Mouse (Mus musculus) liver, adult 2 months (tissue): ENCODE results near the gene Rnf186. TPM values are rescaled to one million over a fixed set of nuclear protein-coding genes. Genes with fewer than 3 reads are reported as not detected.

ENCODE experiments used
- DNase-seq: peaks from one replicate; pipeline ENCODE4 v3.0.0-alpha.2; 2011; ENCODE audit warnings: low read depth, low spot score; ENCODE audit errors: extremely low read depth
- H3K27ac ChIP-seq: fragments of 200-500 bp; replicated peaks from 2 replicates; pipeline ENCODE4 v1.5.1; 2012; ENCODE audit warnings: low read depth, mild to moderate bottlenecking, control low read depth, inconsistent platforms, low read length; ENCODE audit not compliant: insufficient read depth
- H3K27me3 ChIP-seq: fragments of 200-500 bp; 2 replicates; pipeline ENCODE4 v1.6.1; 2012; ENCODE audit warnings: mild to moderate bottlenecking, moderate library complexity, low read length, inconsistent platforms; ENCODE audit not compliant: control insufficient read depth, insufficient read depth
- H3K36me3 ChIP-seq: fragments of 200-500 bp; 2 replicates; pipeline ENCODE4 v1.6.1; 2012; ENCODE audit warnings: low read length, inconsistent platforms; ENCODE audit not compliant: control insufficient read depth, insufficient read depth
- H3K4me1 ChIP-seq: fragments of 200-500 bp; 2 replicates; pipeline ENCODE4 v1.6.1; 2011; ENCODE audit warnings: low read length; ENCODE audit not compliant: control insufficient read depth, insufficient read depth
- H3K4me3 ChIP-seq: fragments of 200-500 bp; 2 replicates; pipeline ENCODE4 v1.5.1; 2011; ENCODE audit warnings: low read depth, mild to moderate bottlenecking, control low read depth, low read length, moderate library complexity; ENCODE audit not compliant: insufficient read depth
- H3K79me2 ChIP-seq: fragments of 200-500 bp; 2 replicates; pipeline ENCODE4 v1.6.1; 2012; ENCODE audit warnings: inconsistent platforms, mild to moderate bottlenecking, low read length, moderate library complexity; ENCODE audit not compliant: control insufficient read depth, insufficient read depth
- H3K9ac ChIP-seq: fragments of 200-500 bp; 2 replicates; pipeline ENCODE4 v1.6.1; 2012; ENCODE audit warnings: low read depth, mild to moderate bottlenecking, control low read depth, inconsistent platforms, low read length
- CTCF ChIP-seq: fragments of 200-500 bp; IDR thresholded peaks from 2 replicates; pipeline ENCODE4 v1.5.1; 2011; ENCODE audit warnings: low read depth, low read length, control low read depth
- POLR2A ChIP-seq: fragments of 200-500 bp; IDR thresholded peaks from 2 replicates; pipeline ENCODE4 v1.6.1; 2011; ENCODE audit warnings: low read length, control low read depth; ENCODE audit not compliant: insufficient read depth; ENCODE audit errors: extremely low read depth
- WGBS: fragments of 180-500 bp; shearing (Covaris S2); methylation state at CpG from one replicate; pipeline ENCODE4 v1.1.7; 2018; 5-methylcytosine and 5-hydroxymethylcytosine counted together
- polyA plus RNA-seq: library from polyadenylated mRNA; depleted of rRNA; stranded (reverse); fragments of >200 nt; gene quantifications from 2 replicates; pipeline ENCODE4 v1.2.3, GENCODE M21; 2012; rRNA removed
- total RNA-seq: library from RNA; depleted of rRNA; stranded (reverse); fragments of >200 nt; gene quantifications from 2 replicates; pipeline ENCODE4 v1.2.3, GENCODE M21; 2014; rRNA removed

Rnf186 gene
- total RNA-seq (5.5 and 13.4 TPM in 2 replicates), polyA plus RNA-seq (24.5 and 25.8 TPM in 2 replicates)

- Histone ChIP-seq H3K27ac (peak within 1 kb of the TSS; percentile 62), H3K9ac (peak within 1 kb of the TSS; percentile 66), H3K36me3 (no peaks in the 10 kb centered on the region), H3K27me3 (no peaks in the 10 kb centered on the region), H3K4me3 (peak within 1 kb of the TSS; percentile 64), H3K79me2 (no peaks in the 10 kb centered on the region), H3K4me1 (peaks cover 29% of the 10 kb centered on the region)
- TF ChIP-seq CTCF (peak; percentile 53), POLR2A (peak; percentile 63; the same call in 1 of the 2 replicates)
- WGBS, result 23% methylated on average over 13 of the region's 13 CpGs
- DNase-seq, result peak; percentile 96
These were observed at the start of gene Rnf186 for GRCm38 (mm10) chr4:138966866-138967265. Gene Rnf186 (plus strand): TSS chr4:138967112.

- Histone ChIP-seq H3K79me2 (0 out of 2 replicates have a peak, but pooled peaks cover 3% of the 10 kb centered on the region), H3K27me3 (no peaks in the 10 kb centered on the region), H3K27ac (no peak overlapping the region), H3K4me3 (no peak overlapping the region), H3K36me3 (no peaks in the 10 kb centered on the region), H3K4me1 (peaks cover 9% of the 10 kb centered on the region), H3K9ac (no peak overlapping the region)
- TF ChIP-seq CTCF (no peak; the same call in 1 of the 2 replicates), POLR2A (no peak)
- 87% methylated on average over 9 of the region's 9 CpGs for WGBS
- no peak for DNase-seq
These were observed 49.6 kb upstream of the Rnf186 start for GRCm38 (mm10) chr4:138917282-138917681.

GRCm38 (mm10) chr4:138921254-138922130, 45.4 kb upstream of the Rnf186 start:
- DNase-seq, result no peak
- H3K36me3 ChIP-seq, result no peaks in the 10 kb centered on the region
- no peaks in the 10 kb centered on the region for H3K27me3 ChIP-seq
- H3K4me3 ChIP-seq, result no peak overlapping the region
- WGBS, result 35% methylated on average over 20 of the region's 20 CpGs
- peaks cover 5% of the 10 kb centered on the region for H3K4me1 ChIP-seq
- H3K9ac ChIP-seq, result no peak overlapping the region
- H3K27ac ChIP-seq, result no peak overlapping the region
- H3K79me2 ChIP-seq, result no peaks in the 10 kb centered on the region
- TF ChIP-seq POLR2A (no peak), CTCF (no peak)

GRCm38 (mm10) chr4:138922131-138922459, 44.8 kb upstream of the Rnf186 start:
- no peak overlapping the region for H3K4me3 ChIP-seq
- 2% methylated on average over 11 of the region's 11 CpGs for WGBS
- no peaks in the 10 kb centered on the region for H3K36me3 ChIP-seq
- H3K27ac ChIP-seq, result no peak overlapping the region
- peak; percentile 76 for DNase-seq
- no peak overlapping the region for H3K9ac ChIP-seq
- no peaks in the 10 kb centered on the region for H3K27me3 ChIP-seq
- no peaks in the 10 kb centered on the region for H3K79me2 ChIP-seq
- H3K4me1 ChIP-seq, result peaks cover 5% of the 10 kb centered on the region
- TF ChIP-seq POLR2A, result no peak
- peak; percentile 100 for TF ChIP-seq CTCF

- H3K27me3 ChIP-seq, result no peaks in the 10 kb centered on the region
- no peaks in the 10 kb centered on the region for H3K79me2 ChIP-seq
- H3K4me1 ChIP-seq, result peaks cover 5% of the 10 kb centered on the region
- no peak overlapping the region for H3K9ac ChIP-seq
- 64% methylated on average over 2 of the region's 2 CpGs for WGBS
- H3K27ac ChIP-seq, result no peak overlapping the region
- DNase-seq, result no peak
- H3K4me3 ChIP-seq, result no peak overlapping the region
- no peak for TF ChIP-seq CTCF
- no peak for TF ChIP-seq POLR2A
- no peaks in the 10 kb centered on the region for H3K36me3 ChIP-seq
These were observed 41.4 kb upstream of the Rnf186 start for GRCm38 (mm10) chr4:138925561-138925960.

GRCm38 (mm10) chr4:138933862-138934261, 33.0 kb upstream of the Rnf186 start:
- DNase-seq, result no peak
- H3K4me1 ChIP-seq, result no peaks in the 10 kb centered on the region
- WGBS, result 75% methylated on average over 3 of the region's 3 CpGs
- no peak overlapping the region for H3K27ac ChIP-seq
- H3K27me3 ChIP-seq, result no peaks in the 10 kb centered on the region
- H3K36me3 ChIP-seq, result no peaks in the 10 kb centered on the region
- TF ChIP-seq POLR2A, result no peak
- no peak for TF ChIP-seq CTCF
- no peak overlapping the region for H3K4me3 ChIP-seq
- no peaks in the 10 kb centered on the region for H3K79me2 ChIP-seq
- H3K9ac ChIP-seq, result no peak overlapping the region
